Mouse (Mus musculus) heart, postnatal 36 days (tissue): ENCODE data around the gene Olfr926. TPM values are rescaled to one million over a fixed set of nuclear protein-coding genes. Genes with fewer than 3 reads are reported as not detected.
"Not testable (repeated sequence)": the region's sequence is repeated elsewhere in the genome, so short reads cannot be mapped to it uniquely, and the experiment has no call there.

Source experiments
- DNase-seq, 2 experiments: peaks; one replicate each; pipeline ENCODE4 v3.0.0; 2021 to 2022
- intact Hi-C: fragments of 180-260 bp; cut with DNase I; formaldehyde crosslinking; loops from one replicate; pipeline ENCODE4 v1.15.1; 2025
- total RNA-seq, 2 experiments: library from RNA; stranded (reverse); gene quantifications; 2 replicates each; pipeline ENCODE4 v1.2.3; 2021

Gene Olfr926
- not detected for total RNA-seq

- intact Hi-C loops: no loop called here
- DNase-seq: no peak
Observed at GRCm38 (mm10) chr9:38876826-38877225, at the start of gene Olfr926. Gene Olfr926 (plus strand): TSS chr9:38877126.

GRCm38 (mm10) chr9:38833027-38833426, 43.9 kb upstream of the Olfr926 start:
- DNase-seq: no peak
- intact Hi-C loops: no loop called here

- intact Hi-C loops: no loop called here
- no peak for DNase-seq
Observed at GRCm38 (mm10) chr9:38844149-38844548, 32.8 kb upstream of the Olfr926 start, which contains the start of gene Olfr924. Gene Olfr924 (plus strand): TSS chr9:38844449.

DNA sequence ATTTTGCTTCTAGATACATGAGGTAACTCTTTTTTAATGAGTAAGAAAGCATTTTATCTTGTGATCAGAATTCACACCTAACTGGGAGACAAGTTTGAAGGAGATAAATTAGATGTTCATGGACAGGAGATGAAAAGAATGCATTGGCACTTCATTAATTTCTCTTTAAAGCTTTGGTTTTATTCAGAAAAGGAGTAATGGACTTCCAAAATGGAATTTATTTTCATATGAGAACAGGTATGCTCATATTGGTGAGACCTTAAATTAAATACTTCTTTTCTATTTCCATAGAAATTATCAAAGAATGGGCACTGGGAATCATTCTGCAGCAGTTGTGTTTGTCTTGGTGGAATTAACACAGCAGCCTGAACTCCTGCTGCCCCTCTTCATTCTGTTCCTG, 22.2 kb upstream of the Olfr926 start, which contains the start of gene Olfr26:
TSS of gene Olfr26 (plus strand) at position 301 of the 400 bp plus-strand sequence.
- DNase-seq: no peak
- intact Hi-C loops: no loop called here

DNA sequence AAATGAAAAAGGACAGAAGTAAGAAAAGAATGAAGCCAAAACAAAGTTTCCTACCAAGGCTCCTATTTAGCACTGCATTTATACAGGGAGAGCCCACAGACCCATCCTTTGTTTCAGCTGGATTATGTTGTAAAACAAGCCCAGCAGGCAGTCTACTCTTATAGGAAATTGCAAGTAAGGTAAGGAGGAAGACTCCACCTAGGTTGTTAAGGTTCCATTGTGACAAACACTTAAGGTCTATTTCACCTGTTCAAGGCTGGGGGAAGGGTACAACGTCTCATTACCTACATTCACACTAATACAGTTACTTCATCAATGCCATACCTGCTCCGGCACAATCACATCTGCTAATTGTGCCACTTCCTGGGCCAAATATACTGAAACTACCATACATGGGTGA, 2.0 kb upstream of the Olfr926 start:
- intact Hi-C loops: not testable (repeated sequence)

More for the DNA sequence above, 2.0 kb upstream of the Olfr926 start:
- not testable (repeated sequence) for DNase-seq

Other genes starting within 250 kb of the Olfr926 start
- gene Olfr916, start 217.3 kb upstream of the Olfr926 start, total RNA-seq: not detected
- gene Olfr917, start 211.3 kb upstream of the Olfr926 start, total RNA-seq: not detected
- not detected for gene Olfr918, start 202.5 kb upstream of the Olfr926 start, total RNA-seq
- gene Olfr919, start 173.5 kb upstream of the Olfr926 start, total RNA-seq: not detected
- gene Vwa5a, start 158.9 kb upstream of the Olfr926 start, total RNA-seq: 10 to 100 TPM; 28.7 to 36.1 TPM
- under 1 TPM; 0.06 to 0.08 TPM for gene Olfr920, start 124.8 kb upstream of the Olfr926 start, total RNA-seq
- not detected for gene Olfr921, start 104.1 kb upstream of the Olfr926 start, total RNA-seq
- gene Olfr922, start 62.5 kb upstream of the Olfr926 start, total RNA-seq: not detected
- gene Olfr923, start 50.6 kb upstream of the Olfr926 start, total RNA-seq: not detected
- gene Olfr924, start 32.7 kb upstream of the Olfr926 start, total RNA-seq: not detected
- gene Olfr26, start 22.1 kb upstream of the Olfr926 start, total RNA-seq: not detected
- gene Olfr930, start 52.7 kb downstream of the Olfr926 start, total RNA-seq: not detected
- gene Olfr933, start 95.2 kb downstream of the Olfr926 start, total RNA-seq: not detected
- not detected for gene Olfr934, start 111.2 kb downstream of the Olfr926 start, total RNA-seq
- not detected for gene Olfr935, start 122.6 kb downstream of the Olfr926 start, total RNA-seq
- gene Olfr146, start 146.3 kb downstream of the Olfr926 start, total RNA-seq: not detected
- gene Olfr937, start 187.8 kb downstream of the Olfr926 start, total RNA-seq: not detected
- not detected for gene Olfr938, start 201.8 kb downstream of the Olfr926 start, total RNA-seq